Mouse (Mus musculus): ENCODE measurements at regions not wholly inside any gene's neighbourhood (a gene's known extent, or its start where the extent isn't known, plus 50 kb on each side); places are given as distances from the start of the nearest gene placed in this dataset.

DNA sequence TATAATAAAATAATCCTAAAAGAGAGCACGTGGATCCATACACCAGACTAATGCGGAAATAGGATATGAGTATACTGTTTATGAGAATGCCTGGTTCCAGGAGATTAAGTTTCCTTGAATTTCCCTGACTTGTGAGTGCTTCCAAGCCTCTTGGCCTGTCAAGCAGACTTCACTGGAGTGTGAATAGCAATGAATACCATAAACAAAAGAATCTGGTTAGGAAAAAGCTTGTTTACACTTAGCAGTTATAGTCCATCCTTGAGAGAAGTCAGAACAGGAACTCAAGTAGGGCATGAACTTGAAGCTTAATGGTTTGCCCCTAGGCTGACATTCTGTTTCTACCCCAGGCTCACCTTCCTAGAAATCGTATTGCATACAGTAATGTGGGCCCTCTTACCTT is 368.8 kb downstream of the Wdr20rt start:
- no peak for DNase-seq

DNA sequence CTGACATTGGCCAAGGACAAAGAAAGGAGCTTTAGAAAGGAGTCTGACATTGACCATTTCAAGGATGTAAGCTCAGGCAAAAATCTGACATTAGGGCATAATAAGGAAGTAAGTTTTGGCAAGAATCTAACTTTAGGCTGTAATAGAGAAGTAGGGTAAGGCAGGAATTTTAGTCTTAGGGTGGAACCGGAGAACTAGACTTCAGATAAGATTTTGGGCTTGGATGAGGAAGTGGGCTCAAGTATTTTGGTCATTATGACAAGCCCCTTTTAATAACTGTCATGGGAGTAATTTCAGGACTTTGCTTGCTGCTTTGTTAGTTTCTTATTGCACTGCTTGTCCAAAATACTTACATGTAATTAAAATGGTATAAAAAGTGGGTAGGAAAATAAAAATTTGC is 418.9 kb downstream of the Wdr20rt start:
- DNase-seq: no peak

DNA sequence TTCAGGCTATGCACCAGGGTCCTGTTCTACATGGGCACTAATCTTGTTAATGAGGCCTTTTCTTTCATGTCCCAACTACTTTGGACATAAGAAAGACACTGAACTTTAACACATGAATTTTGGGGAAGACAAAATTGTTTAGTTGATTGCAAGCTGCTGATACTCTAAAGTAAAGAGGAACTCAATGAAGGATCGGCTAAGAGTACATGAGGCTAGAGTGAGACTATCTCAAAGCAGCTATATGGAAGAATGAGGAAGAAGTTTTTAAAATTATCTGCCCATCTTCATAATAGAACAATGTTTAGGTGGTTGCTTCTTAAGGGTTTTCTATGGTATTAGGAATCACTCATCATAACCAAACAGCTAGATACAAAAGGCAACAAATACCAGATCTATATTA is 431.5 kb downstream of the Wdr20rt start:
- no peak for DNase-seq

DNA sequence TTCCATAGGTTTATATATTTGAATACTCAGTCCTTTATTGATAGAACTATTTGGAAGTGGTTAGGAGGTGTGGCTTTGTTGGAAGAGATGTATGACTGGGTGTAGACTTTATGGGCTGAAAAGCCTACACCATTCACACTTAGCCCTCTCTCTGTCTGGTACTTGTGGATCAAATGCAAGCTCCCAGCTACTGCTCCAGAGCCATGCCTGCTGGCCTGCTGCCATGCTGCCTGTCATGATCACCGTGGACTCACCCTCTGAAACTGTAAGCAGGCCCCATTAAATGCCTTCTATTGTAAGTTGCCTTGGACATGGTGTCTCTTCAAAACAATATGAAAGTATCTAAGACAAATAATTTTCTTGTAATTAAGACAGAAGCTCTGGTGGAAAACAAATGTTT is 446.4 kb downstream of the Wdr20rt start:
- no peak for DNase-seq

DNA sequence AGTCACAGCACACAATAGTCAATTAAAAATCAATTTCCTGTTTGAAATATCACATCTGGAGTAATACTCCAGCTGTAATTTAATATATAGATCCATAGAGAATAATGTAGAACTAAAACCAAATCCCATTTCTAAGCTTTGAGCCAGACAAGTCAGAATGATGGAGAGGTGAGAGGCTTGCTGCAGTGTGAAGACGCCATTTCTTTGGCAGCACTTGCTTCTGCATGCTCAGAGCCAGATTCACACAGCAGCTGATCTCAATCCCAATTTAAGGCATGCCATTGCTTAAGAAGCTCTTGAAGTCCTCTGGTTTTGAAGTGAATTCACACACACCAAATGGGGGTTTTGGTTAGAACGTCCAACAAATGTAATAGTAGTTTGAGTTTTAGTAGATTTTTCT is 447.9 kb downstream of the Wdr20rt start:
- DNase-seq: no peak

DNA sequence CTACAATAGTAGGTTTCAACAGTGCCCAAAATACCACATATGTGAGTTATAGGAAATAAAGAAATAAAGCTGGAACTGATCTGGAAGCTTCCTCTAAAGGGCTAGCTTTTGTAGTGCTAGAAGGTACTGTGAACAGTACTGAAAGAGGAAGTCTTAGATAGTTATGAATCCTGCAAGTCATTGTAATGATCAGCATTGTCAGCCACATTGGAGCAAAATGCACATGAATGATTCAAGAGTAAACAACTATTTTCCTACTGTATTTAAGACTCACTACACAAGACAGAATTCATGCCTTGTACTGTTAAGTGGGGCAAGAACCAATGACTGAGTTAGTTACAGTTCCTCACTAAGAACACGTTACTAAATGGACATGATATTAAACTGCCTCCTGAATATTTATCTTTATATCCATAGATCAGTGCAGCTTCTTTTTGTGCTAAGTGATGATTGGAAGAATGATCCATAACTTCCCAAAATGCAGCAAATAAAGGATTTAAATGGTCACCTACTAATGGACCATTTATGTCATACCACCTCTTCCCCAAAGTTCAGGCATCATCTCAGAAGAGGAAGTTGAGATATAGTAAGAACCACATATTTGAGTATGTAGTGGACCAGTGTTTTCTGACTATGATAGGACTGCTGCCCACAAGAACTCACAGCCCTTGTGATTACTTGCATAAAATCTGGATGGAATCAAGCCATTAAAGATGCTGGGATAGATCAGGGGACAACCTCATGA is 449.8 kb downstream of the Wdr20rt start:
- DNase-seq: no peak

DNA sequence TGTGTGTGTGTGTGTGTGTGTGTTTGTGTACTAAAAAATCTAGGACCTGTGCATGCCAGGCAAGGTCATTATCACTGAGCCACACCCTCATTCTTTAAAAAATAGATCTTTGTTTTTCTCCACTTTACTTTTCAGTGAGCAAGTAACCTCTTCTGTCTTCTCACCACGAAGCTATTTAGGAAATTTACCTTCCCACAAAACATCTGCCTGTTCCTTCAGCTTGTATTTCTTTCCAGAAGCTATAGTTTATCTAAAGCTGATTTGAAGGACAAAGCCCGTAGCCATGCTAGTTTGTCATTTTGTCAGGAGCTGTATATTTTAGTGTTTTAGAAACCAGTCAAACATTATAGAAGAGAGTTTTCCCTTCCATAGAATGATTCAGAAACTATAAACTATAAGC is 455.0 kb downstream of the Wdr20rt start:
- no peak for DNase-seq

DNA sequence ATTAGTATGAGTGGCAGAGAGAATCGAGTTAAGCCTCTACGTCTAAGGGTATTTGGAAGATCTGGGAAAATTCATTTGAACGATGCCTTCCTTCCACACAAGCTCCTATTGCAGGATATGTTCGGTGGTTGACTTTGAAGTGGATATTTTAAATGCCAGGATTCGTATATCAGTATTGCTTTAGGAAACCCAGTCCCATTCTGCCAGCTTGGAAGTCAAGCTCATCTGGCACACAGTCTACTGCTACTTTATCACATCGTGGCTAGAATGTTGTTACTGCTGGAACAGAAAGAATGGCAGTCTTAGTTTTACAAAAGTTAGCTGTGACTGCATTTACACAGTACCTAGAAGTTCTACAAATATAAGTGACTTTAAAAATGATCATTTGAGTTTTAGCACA is 456.5 kb downstream of the Wdr20rt start:
- no peak for DNase-seq

DNA sequence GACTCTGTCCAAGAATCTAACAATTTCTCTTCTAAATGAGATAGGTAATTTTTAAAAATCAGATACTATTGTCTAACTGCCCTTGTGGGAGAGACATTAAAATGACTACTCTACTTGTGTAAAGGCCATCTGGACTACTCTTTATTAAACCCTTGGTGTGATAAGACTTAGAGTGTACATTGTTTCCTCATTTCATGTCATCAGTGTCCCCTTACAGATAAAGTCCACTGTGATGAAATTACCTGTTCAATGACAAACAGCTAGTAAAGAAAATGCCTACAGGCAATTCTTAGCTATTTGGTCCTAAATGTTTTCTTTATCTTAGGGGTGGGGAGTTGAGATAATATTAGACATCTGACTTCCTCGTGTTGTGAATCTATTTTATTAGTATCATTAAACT is 479.7 kb downstream of the Wdr20rt start:
- no peak for DNase-seq

DNA sequence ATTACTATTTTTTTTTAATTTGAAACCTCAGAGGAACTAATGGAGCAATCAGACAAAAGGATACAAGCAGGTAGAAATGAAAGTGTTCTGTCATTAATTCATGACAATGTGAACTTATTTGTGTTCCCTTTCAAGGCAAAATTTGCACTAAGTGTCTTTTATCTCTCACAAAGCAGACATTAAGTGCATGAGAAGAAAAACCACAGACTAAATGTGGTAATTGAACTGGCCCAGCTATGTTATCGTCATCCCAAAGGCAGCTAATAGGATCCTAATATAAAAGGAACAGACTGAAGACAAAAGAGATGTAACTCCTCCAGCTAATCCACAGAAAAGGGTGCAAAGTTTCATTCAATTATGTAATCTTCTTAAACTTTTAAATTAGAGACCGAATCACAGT is 487.0 kb downstream of the Wdr20rt start:
- DNase-seq: no peak
